Mouse (Mus musculus) regulatory T cell (primary cell): ENCODE data around the gene Ntrk3.

Source experiments
- in situ Hi-C: fragments of 300-600 bp; cut with MboI, MseI; formaldehyde crosslinking; loops from one replicate; pipeline ENCODE4 v1.15.1; 2025; ENCODE audit warnings: high pct_unique_total_duplicates

Gene Ntrk3

GRCm38 (mm10) chr7:78581341-78581740, 156.5 kb downstream of the Ntrk3 start:
- in situ Hi-C loops, result no loop called here

- in situ Hi-C loops, result no loop called here
Measured at GRCm38 (mm10) chr7:78579461-78580234, 158.2 kb downstream of the Ntrk3 start.

- in situ Hi-C loops, result no loop called here
Measured at GRCm38 (mm10) chr7:78578461-78579359, 159.1 kb downstream of the Ntrk3 start.

- in situ Hi-C loops, result no loop called here
Measured at GRCm38 (mm10) chr7:78578111-78578460, 159.7 kb downstream of the Ntrk3 start.

GRCm38 (mm10) chr7:78577462-78578110, 160.2 kb downstream of the Ntrk3 start:
- in situ Hi-C loops, result no loop called here

GRCm38 (mm10) chr7:78576706-78577461, 160.9 kb downstream of the Ntrk3 start:
- in situ Hi-C loops, result no loop called here

GRCm38 (mm10) chr7:78576169-78576568, 161.6 kb downstream of the Ntrk3 start:
- in situ Hi-C loops, result no loop called here

- in situ Hi-C loops, result no loop called here
Measured at GRCm38 (mm10) chr7:78575556-78575955, 162.3 kb downstream of the Ntrk3 start.

- in situ Hi-C loops, result no loop called here
Measured at GRCm38 (mm10) chr7:78571196-78571595, 166.6 kb downstream of the Ntrk3 start.

- in situ Hi-C loops, result loop anchor here (5.0 kb wide), 1 partner anchor 198 kb away; no protein-coding TSS in a partner anchor
Measured at GRCm38 (mm10) chr7:78569255-78569618, 168.6 kb downstream of the Ntrk3 start.

GRCm38 (mm10) chr7:78568411-78569254, 169.2 kb downstream of the Ntrk3 start:
- in situ Hi-C loops, result loop anchor here (5.0 kb wide), 1 partner anchor 199 kb away; no protein-coding TSS in a partner anchor

- in situ Hi-C loops, result loop anchor here (5.0 kb wide), 1 partner anchor 201 kb away; no protein-coding TSS in a partner anchor
Measured at GRCm38 (mm10) chr7:78566617-78567016, 171.2 kb downstream of the Ntrk3 start.

- in situ Hi-C loops, result loop anchor here (5.0 kb wide), 1 partner anchor 202 kb away; no protein-coding TSS in a partner anchor
Measured at GRCm38 (mm10) chr7:78565386-78565785, 172.4 kb downstream of the Ntrk3 start.

- in situ Hi-C loops, result no loop called here
Measured at GRCm38 (mm10) chr7:78558503-78558902, 179.3 kb downstream of the Ntrk3 start.

- in situ Hi-C loops, result no loop called here
Measured at GRCm38 (mm10) chr7:78555532-78555931, 182.3 kb downstream of the Ntrk3 start.

GRCm38 (mm10) chr7:78549461-78549860, 188.4 kb downstream of the Ntrk3 start:
- in situ Hi-C loops, result no loop called here

GRCm38 (mm10) chr7:78548721-78549120, 189.1 kb downstream of the Ntrk3 start:
- in situ Hi-C loops, result no loop called here

GRCm38 (mm10) chr7:78546551-78546950, 191.3 kb downstream of the Ntrk3 start:
- in situ Hi-C loops, result no loop called here

- in situ Hi-C loops, result no loop called here
Measured at GRCm38 (mm10) chr7:78542468-78542867, 195.3 kb downstream of the Ntrk3 start.

GRCm38 (mm10) chr7:78530286-78530685, 207.5 kb downstream of the Ntrk3 start:
- in situ Hi-C loops, result no loop called here
